Mouse (Mus musculus) kidney, postnatal 0 days (tissue): ENCODE results near the gene Lrrc4. TPM values are rescaled to one million over a fixed set of nuclear protein-coding genes. Genes with fewer than 3 reads are reported as not detected.

Experiments
- ATAC-seq: fragments of 200-750 bp; cut with Nextera tagmentation; replicated peaks from 2 replicates; pipeline ENCODE4 v1.8.0; 2017; ENCODE audit warnings: low read depth, moderate number of reproducible peaks, moderate TSS enrichment, moderate library complexity; ENCODE audit not compliant: low FRiP score
- DNase-seq: peaks from one replicate; pipeline ENCODE4 v3.0.0-alpha.2; 2016; ENCODE audit warnings: low spot score
- H3K27ac ChIP-seq: fragments of 300-500 bp; sonication (generic); 2 replicates; pipeline ENCODE4 v1.5.1; 2014; ENCODE audit warnings: mild to moderate bottlenecking
- H3K27me3 ChIP-seq: fragments of 300-500 bp; sonication (generic); 2 replicates; pipeline ENCODE4 v1.6.1; 2014; ENCODE audit warnings: low read length, mixed read lengths; ENCODE audit not compliant: insufficient read depth
- H3K36me3 ChIP-seq: fragments of 300-500 bp; sonication (generic); 2 replicates; pipeline ENCODE4 v1.6.1; 2014; ENCODE audit warnings: low read length, mixed read lengths; ENCODE audit not compliant: insufficient read depth
- H3K4me1 ChIP-seq: fragments of 300-500 bp; sonication (generic); replicated peaks from 2 replicates; pipeline ENCODE4 v1.6.1; 2014; ENCODE audit warnings: antibody characterized with exemption, low read length, mixed read lengths; ENCODE audit not compliant: insufficient read depth
- H3K4me2 ChIP-seq: fragments of 300-500 bp; sonication (generic); 2 replicates; pipeline ENCODE4 v1.6.1; 2014; ENCODE audit warnings: mild to moderate bottlenecking, low read length, moderate library complexity, mixed read lengths
- H3K4me3 ChIP-seq: fragments of 300-500 bp; sonication (generic); replicated peaks from 2 replicates; pipeline ENCODE4 v1.5.1; 2014; ENCODE audit warnings: low read depth, low read length
- H3K9ac ChIP-seq: fragments of 300-500 bp; sonication (generic); 2 replicates; pipeline ENCODE4 v1.6.1; 2014; ENCODE audit warnings: low read depth, low read length
- H3K9me3 ChIP-seq: fragments of 300-500 bp; sonication (generic); replicated peaks from 2 replicates; pipeline ENCODE4 v1.6.1; 2016; ENCODE audit warnings: low read length, inconsistent platforms, mixed read lengths
- CTCF ChIP-seq: IDR thresholded peaks from 2 replicates; pipeline ENCODE4 v1.5.1; 2016; ENCODE audit warnings: antibody characterized with exemption, low read depth, mild to moderate bottlenecking, moderate library complexity
- WGBS: fragments of 180-500 bp; shearing (Covaris S2); extraction: QIAGEN DNeasy Blood & Tissue Kit; methylation state at CpG from one replicate; pipeline ENCODE4 v1.1.7; 2014; 5-methylcytosine and 5-hydroxymethylcytosine counted together
- polyA plus RNA-seq: library from polyadenylated mRNA; unstranded; fragments of >200 nt; fragmentation: Nextera tagmentation; extraction: Ambion mirVana; gene quantifications from 2 replicates; pipeline ENCODE4 v1.2.1, GENCODE M21; 2015

Gene Lrrc4
- polyA plus RNA-seq, 1 experiment from 2014 or later = 0.66 TPM

GRCm38 (mm10) chr6:28842375-28843276, 11.1 kb upstream of the Lrrc4 start:
- 85% methylated on average over 4 of the region's 4 CpGs for WGBS

GRCm38 (mm10) chr6:28841569-28841968, 10.0 kb upstream of the Lrrc4 start:
- Histone ChIP-seq H3K36me3 (no peaks in the 10 kb centered on the region), H3K4me2 (no peak overlapping the region), H3K27me3 (no peaks in the 10 kb centered on the region), H3K4me3 (no peak overlapping the region), H3K27ac (no peak overlapping the region), H3K4me1 (no peaks in the 10 kb centered on the region; the same call in 1 of the 2 replicates), H3K9me3 (no peaks in the 10 kb centered on the region), H3K9ac (no peak overlapping the region)
- TF ChIP-seq CTCF = no peak
- no peak for ATAC-seq
- DNase-seq = no peak
- 85% methylated on average over 3 of the region's 3 CpGs for WGBS

More at GRCm38 (mm10) chr6:28842375-28843276, 11.1 kb upstream of the Lrrc4 start:
- TF ChIP-seq CTCF = no peak
- Histone ChIP-seq H3K27me3 (no peaks in the 10 kb centered on the region), H3K4me1 (peaks cover 1% of the 10 kb centered on the region; the same call in 1 of the 2 replicates), H3K4me2 (no peak overlapping the region), H3K36me3 (no peaks in the 10 kb centered on the region), H3K4me3 (no peak overlapping the region), H3K27ac (no peak overlapping the region), H3K9ac (no peak overlapping the region), H3K9me3 (no peaks in the 10 kb centered on the region)
- DNase-seq = no peak
- ATAC-seq = no peak

- ATAC-seq (no peak), DNase-seq (peak; percentile 28)
Measured at GRCm38 (mm10) chr6:28836600-28836999, 5.1 kb upstream of the Lrrc4 start.

GRCm38 (mm10) chr6:28834046-28834445, 2.5 kb upstream of the Lrrc4 start:
- TF ChIP-seq CTCF = no peak
- WGBS = 73% methylated on average over 2 of the region's 2 CpGs
- H3K9me3 ChIP-seq = no peaks in the 10 kb centered on the region
- H3K4me2 ChIP-seq = 0 out of 2 replicates have a peak overlapping the region, but pooled peaks have one; percentile 100
- no peaks in the 10 kb centered on the region for H3K36me3 ChIP-seq
- no peaks in the 10 kb centered on the region for H3K27me3 ChIP-seq
- no peak overlapping the region for H3K9ac ChIP-seq
- no peak overlapping the region for H3K27ac ChIP-seq
- no peaks in the 10 kb centered on the region for H3K4me1 ChIP-seq
- H3K4me3 ChIP-seq = no peak overlapping the region
- DNase-seq = no peak
- ATAC-seq = no peak

More at GRCm38 (mm10) chr6:28836600-28836999, 5.1 kb upstream of the Lrrc4 start:
- TF ChIP-seq CTCF = peak; percentile 63
- H3K4me2 ChIP-seq = no peak overlapping the region
- no peak overlapping the region for H3K4me3 ChIP-seq
- H3K4me1 ChIP-seq = no peaks in the 10 kb centered on the region
- H3K27me3 ChIP-seq = no peaks in the 10 kb centered on the region
- H3K9ac ChIP-seq = no peak overlapping the region
- no peak overlapping the region for H3K27ac ChIP-seq
- no peaks in the 10 kb centered on the region for H3K9me3 ChIP-seq
- H3K36me3 ChIP-seq = no peaks in the 10 kb centered on the region

GRCm38 (mm10) chr6:28833380-28833822, 1.9 kb upstream of the Lrrc4 start:
- DNase-seq (peak; percentile 47), ATAC-seq (peak; percentile 76)
- Histone ChIP-seq H3K9me3 (no peaks in the 10 kb centered on the region), H3K4me3 (peak overlapping the region; percentile 62), H3K36me3 (no peaks in the 10 kb centered on the region), H3K4me1 (no peaks in the 10 kb centered on the region), H3K27ac (no peak overlapping the region), H3K27me3 (no peaks in the 10 kb centered on the region), H3K9ac (0 out of 2 replicates have a peak overlapping the region, but pooled peaks have one; percentile 5), H3K4me2 (peak overlapping the region; percentile 100)
- 3% methylated on average over 43 of the region's 43 CpGs for WGBS
- TF ChIP-seq CTCF = no peak

- TF ChIP-seq CTCF = no peak
- ATAC-seq = peak; percentile 44
- Histone ChIP-seq H3K4me1 (no peaks in the 10 kb centered on the region), H3K9ac (peak overlapping the region; percentile 66), H3K27me3 (no peaks in the 10 kb centered on the region), H3K4me2 (peak overlapping the region; percentile 100), H3K36me3 (no peaks in the 10 kb centered on the region), H3K9me3 (no peaks in the 10 kb centered on the region), H3K4me3 (peak overlapping the region; percentile 62), H3K27ac (peak overlapping the region; percentile 31; the same call in 1 of the 2 replicates)
- peak; percentile 56 for DNase-seq
- WGBS = under 1% methylated on average over 56 of the region's 58 CpGs
Measured at GRCm38 (mm10) chr6:28832751-28833291, 1.3 kb upstream of the Lrrc4 start.
